Mouse (Mus musculus) forebrain, embryonic 11.5 days (tissue): ENCODE results near the gene Maco1. TPM values are rescaled to one million over a fixed set of nuclear protein-coding genes. Genes with fewer than 3 reads are reported as not detected.

Experiments
- ATAC-seq: fragments of 200-750 bp; cut with Nextera tagmentation; replicated peaks from 2 replicates; pipeline ENCODE4 v1.8.0; 2017; ENCODE audit warnings: moderate TSS enrichment; ENCODE audit not compliant: low FRiP score
- DNase-seq: peaks from one replicate; pipeline ENCODE4 v3.0.0-alpha.2; 2017; ENCODE audit warnings: low spot score
- H3K27ac ChIP-seq: fragments of 300-500 bp; sonication (generic); 2 replicates; pipeline ENCODE4 v1.5.1; 2014; ENCODE audit warnings: low read depth, low read length
- H3K27me3 ChIP-seq: fragments of 300-500 bp; sonication (generic); 2 replicates; pipeline ENCODE4 v1.6.1; 2014; ENCODE audit warnings: mild to moderate bottlenecking, low read length, mixed read lengths; ENCODE audit not compliant: control insufficient read depth, insufficient read depth
- H3K36me3 ChIP-seq: fragments of 300-500 bp; sonication (generic); 2 replicates; pipeline ENCODE4 v1.6.1; 2014; ENCODE audit warnings: mild to moderate bottlenecking, low read length, moderate library complexity, mixed read lengths; ENCODE audit not compliant: control insufficient read depth, insufficient read depth
- H3K4me1 ChIP-seq: fragments of 300-500 bp; sonication (generic); replicated peaks from 2 replicates; pipeline ENCODE4 v1.6.1; 2014; ENCODE audit warnings: low read length, mixed read lengths; ENCODE audit not compliant: control insufficient read depth, insufficient read depth
- H3K4me2 ChIP-seq: fragments of 300-500 bp; sonication (generic); 2 replicates; pipeline ENCODE4 v1.6.1; 2014; ENCODE audit warnings: low read depth, mild to moderate bottlenecking, low read length, moderate library complexity, mixed read lengths; ENCODE audit not compliant: severe bottlenecking
- H3K4me3 ChIP-seq: fragments of 300-500 bp; sonication (generic); 2 replicates; pipeline ENCODE4 v1.5.1; 2014; ENCODE audit warnings: low read depth, low read length
- H3K9ac ChIP-seq: fragments of 300-500 bp; sonication (generic); 2 replicates; pipeline ENCODE4 v1.6.1; 2014; ENCODE audit warnings: low read length
- H3K9me3 ChIP-seq: fragments of 300-500 bp; sonication (generic); 2 replicates; pipeline ENCODE4 v1.6.1; 2016; ENCODE audit warnings: low read length, mixed read lengths; ENCODE audit not compliant: control insufficient read depth
- WGBS: fragments of 180-500 bp; shearing (Covaris S2); extraction: QIAGEN DNeasy Blood & Tissue Kit; methylation state at CpG from one replicate; pipeline ENCODE4 v1.1.7; 2014; 5-methylcytosine and 5-hydroxymethylcytosine counted together
- polyA plus RNA-seq: library from polyadenylated mRNA; unstranded; fragments of >200 nt; fragmentation: Nextera tagmentation; extraction: Ambion mirVana; gene quantifications from 2 replicates; pipeline ENCODE4 v1.2.1, GENCODE M21; 2014

Gene Maco1
- polyA plus RNA-seq, 1 experiment from 2014 or later = 47.5 TPM

DNA sequence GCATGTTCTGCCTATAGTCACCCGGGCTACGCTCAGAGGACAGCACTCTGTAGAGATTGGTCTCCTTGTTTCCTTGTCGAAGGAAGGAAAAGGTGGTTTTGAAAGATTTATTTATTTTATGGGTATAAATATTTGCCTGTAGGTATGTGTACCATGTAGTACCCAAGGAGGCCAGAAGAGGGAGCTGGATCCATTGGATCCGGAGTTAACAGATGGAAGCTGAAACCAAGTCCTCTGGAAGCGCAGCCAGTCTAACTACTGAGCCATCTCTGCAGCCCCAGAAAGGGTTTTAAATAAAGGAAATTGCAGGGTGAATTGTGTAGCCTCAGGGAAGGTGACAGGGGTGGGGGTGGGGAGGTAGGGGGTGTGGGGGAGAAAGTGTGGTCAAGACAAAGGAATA, 68.4 kb downstream of the Maco1 start:
- no peak overlapping the region for H3K27ac ChIP-seq
- H3K27me3 ChIP-seq = no peaks in the 10 kb centered on the region
- DNase-seq = peak; percentile 72
- no peak overlapping the region for H3K4me3 ChIP-seq
- no peak for ATAC-seq
- WGBS = 56% methylated on average over 5 of the region's 5 CpGs
- no peak overlapping the region for H3K9ac ChIP-seq
- H3K36me3 ChIP-seq = no peaks in the 10 kb centered on the region
- no peaks in the 10 kb centered on the region for H3K9me3 ChIP-seq
- no peak overlapping the region for H3K4me2 ChIP-seq
- no peaks in the 10 kb centered on the region for H3K4me1 ChIP-seq

DNA sequence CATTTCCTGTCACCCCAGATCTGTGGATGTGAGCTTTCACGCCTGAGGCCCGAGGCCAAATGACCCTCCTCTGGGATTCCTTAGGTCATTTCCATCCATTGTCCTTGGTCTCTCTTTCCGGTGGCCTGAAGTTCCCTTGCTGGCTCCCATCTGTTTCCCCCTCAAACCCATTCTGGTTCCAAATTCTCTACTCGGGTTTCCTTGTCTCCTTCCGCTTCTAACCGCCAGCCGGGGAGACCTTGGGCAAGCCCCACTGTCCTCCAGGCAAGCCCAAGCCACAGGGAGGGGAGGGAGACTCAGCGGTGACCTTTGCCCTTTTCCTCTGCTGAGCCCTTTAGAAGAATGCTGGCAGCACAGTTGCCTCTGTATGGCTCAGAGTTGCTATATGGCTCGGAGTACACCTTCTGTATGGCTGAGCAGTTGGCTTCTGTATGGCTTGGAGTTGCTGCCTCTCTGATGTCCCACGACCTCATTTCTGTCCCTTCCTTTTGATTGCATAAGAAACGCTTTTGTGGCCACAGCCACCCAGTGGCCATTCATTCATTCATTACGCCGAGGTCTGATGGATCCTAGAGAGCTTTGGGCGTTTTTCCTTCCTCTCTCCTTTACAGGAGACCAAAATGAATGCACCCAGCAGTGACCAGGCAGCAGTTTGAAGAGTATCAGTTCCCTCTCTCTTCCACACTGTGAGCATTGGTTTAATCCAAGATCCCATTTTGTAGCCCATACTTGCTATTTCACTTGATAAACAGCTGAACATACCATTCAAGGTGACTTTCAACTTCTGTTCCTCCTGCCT, 73.8 kb downstream of the Maco1 start:
- no peak for DNase-seq
- no peak overlapping the region for H3K4me3 ChIP-seq

DNA sequence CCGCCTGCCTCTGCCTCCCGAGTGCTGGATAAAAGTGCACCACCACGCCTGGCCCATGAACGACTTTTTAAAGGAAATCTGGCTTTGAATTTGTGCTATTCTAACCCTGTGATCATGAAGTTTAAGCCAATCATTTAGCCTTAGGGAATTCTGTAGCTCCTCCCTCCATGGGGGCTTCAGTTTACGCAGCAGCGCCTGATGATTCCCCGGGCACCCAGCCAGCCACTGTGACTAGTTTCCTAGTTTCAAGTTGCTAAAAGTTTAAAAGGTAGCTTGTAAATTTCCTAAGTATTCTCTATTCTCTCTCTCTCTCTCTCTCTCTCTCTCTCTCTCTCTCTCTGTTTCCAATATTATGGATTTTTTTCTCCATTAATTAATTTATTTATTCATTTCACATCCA, 76.9 kb downstream of the Maco1 start:
- no peaks in the 10 kb centered on the region for H3K27me3 ChIP-seq
- no peak overlapping the region for H3K4me2 ChIP-seq
- 75% methylated on average over 7 of the region's 7 CpGs for WGBS
- no peak overlapping the region for H3K9ac ChIP-seq
- H3K27ac ChIP-seq = no peak overlapping the region
- no peaks in the 10 kb centered on the region for H3K4me1 ChIP-seq
- H3K4me3 ChIP-seq = no peak overlapping the region
- H3K36me3 ChIP-seq = no peaks in the 10 kb centered on the region
- ATAC-seq = no peak
- no peaks in the 10 kb centered on the region for H3K9me3 ChIP-seq
- DNase-seq = no peak

More for the DNA sequence above, 73.8 kb downstream of the Maco1 start:
- Histone ChIP-seq H3K27me3 (no peaks in the 10 kb centered on the region), H3K27ac (no peak overlapping the region), H3K9ac (no peak overlapping the region), H3K4me1 (no peaks in the 10 kb centered on the region), H3K9me3 (no peaks in the 10 kb centered on the region), H3K36me3 (no peaks in the 10 kb centered on the region), H3K4me2 (no peak overlapping the region)
- no peak for ATAC-seq
- WGBS = 39% methylated on average over 14 of the region's 14 CpGs

DNA sequence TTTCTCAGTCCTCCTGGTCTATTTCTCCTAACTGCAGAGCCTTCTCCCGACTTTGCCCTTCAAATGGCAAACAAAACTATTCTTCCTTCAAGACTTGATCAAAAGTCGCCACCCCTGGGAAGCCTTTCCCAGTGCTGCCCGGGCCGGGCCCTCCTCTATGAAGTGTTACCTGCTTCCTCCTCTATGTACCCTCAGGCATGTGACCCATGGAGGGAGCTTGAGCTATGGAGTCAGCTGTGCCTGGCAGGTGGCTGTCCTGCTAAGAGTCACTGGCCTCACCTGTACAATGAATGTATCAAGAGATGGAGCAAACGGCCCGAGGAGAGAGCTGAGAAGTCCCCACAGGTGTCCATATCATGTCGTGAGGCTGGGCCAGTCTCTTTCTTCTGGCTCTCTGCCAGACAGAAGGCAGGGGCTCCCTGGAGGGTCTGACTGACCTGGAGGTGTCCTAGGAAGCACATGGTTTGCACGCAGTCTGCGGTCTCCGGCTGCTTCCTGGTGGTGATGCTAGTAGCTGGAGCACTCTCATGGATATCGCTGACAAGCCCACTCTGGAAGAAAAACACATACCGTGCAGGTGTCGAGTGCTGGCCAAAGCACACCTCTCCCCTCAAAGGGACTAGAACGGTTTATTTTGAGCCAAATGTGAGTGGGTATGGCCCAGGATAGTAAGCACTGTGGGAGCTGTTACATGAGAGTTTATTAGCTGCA, 77.8 kb downstream of the Maco1 start:
- Histone ChIP-seq H3K4me2 (no peak overlapping the region), H3K27me3 (no peaks in the 10 kb centered on the region), H3K4me3 (no peak overlapping the region), H3K36me3 (no peaks in the 10 kb centered on the region), H3K4me1 (no peaks in the 10 kb centered on the region), H3K9ac (no peak overlapping the region), H3K27ac (no peak overlapping the region), H3K9me3 (no peaks in the 10 kb centered on the region)
- no peak for DNase-seq
- ATAC-seq = no peak
- 71% methylated on average over 14 of the region's 14 CpGs for WGBS

DNA sequence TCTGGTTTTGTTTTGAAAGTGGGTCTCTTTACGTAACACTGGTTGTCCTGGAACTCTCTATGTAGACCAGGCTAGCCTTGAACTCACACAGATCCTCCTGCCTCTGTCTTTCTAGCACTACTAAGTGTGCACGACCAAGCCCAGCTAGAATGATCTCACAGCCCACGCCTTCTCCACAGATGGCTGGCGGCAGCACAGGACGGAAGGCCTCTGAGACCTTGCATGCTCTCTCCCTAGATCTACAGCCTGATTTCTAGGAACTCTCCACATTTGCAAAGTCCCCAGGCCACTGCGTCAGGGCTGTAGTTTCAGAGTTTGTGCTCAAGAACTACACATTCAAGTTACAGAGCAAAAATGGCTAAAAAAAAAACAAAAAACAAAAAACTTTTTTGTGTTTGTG, 79.0 kb downstream of the Maco1 start:
- DNase-seq = no peak
- H3K27ac ChIP-seq = no peak overlapping the region
- H3K9me3 ChIP-seq = no peaks in the 10 kb centered on the region
- ATAC-seq = no peak
- no peak overlapping the region for H3K4me3 ChIP-seq
- no peaks in the 10 kb centered on the region for H3K27me3 ChIP-seq
- no peak overlapping the region for H3K9ac ChIP-seq
- H3K36me3 ChIP-seq = no peaks in the 10 kb centered on the region
- WGBS = 85% methylated on average over 6 of the region's 6 CpGs
- no peaks in the 10 kb centered on the region for H3K4me1 ChIP-seq
- H3K4me2 ChIP-seq = no peak overlapping the region

DNA sequence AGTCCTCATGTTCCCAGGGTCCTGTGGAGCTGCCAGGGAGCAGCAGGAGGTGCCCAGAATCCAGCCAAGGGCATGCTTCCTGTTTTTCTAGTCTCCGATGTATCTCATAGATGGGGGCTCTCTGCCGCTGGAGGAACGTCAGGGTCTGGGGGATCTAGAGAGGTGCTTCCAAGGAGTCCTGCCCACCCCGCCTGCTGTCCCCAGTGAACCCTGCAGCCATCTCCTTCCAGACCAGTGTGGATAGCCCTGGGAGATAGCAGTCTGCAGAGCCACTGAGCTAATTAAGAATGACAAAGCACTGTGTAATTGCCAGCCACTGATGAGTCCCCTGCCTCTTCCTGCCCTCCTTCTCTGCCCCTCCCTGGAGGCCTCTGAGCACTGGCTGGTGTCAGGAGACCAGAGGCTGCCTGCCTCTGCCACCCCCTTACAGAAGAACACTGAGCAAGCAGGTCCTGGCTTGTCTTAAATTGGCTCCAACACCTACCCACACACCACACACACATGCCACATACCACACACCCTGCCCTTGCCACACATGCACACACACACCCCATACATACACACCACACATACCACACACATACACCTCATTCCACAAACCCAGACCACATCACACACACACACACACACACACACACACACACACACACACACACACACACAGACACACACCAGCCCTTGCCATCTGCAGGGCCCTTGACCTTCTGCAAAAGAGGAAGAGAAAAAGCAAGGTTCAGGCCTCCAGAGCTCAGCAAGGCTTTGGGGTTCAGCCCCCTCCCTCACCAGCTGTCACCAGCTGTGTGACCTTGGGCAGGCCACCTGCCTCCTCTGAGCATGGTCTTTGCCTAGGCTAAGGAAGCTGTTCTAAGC, 80.1 kb downstream of the Maco1 start:
- DNase-seq = no peak
- ATAC-seq = no peak
- H3K36me3 ChIP-seq = no peaks in the 10 kb centered on the region
- H3K4me2 ChIP-seq = no peak overlapping the region
- no peaks in the 10 kb centered on the region; the same call in 1 of the 2 replicates for H3K27me3 ChIP-seq
- H3K9me3 ChIP-seq = no peaks in the 10 kb centered on the region
- 55% methylated on average over 4 of the region's 4 CpGs for WGBS
- no peak overlapping the region for H3K4me3 ChIP-seq
- H3K4me1 ChIP-seq = 0 out of 2 replicates have a peak, but pooled peaks cover 3% of the 10 kb centered on the region
- no peak overlapping the region for H3K9ac ChIP-seq
- H3K27ac ChIP-seq = no peak overlapping the region

DNA sequence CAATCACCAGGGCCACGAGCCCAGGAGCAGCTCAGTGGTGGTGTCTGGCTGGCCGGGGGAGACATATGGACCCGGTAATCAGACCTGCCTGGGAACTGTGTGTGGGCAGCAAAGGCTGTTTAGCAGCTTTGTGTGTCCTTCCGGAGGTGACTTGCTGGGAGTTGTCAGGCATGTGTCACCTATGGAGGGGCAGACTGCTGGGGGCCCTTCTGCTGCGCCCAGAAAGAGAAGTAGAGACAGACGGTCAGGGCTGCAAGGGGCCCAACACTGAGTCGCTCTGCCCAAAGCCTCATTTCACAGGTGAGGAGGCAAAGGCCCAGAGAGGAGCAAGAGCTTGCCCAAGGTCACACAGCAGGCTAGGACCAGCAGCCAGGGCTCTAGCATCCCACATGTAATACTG, 83.3 kb downstream of the Maco1 start:
- H3K27ac ChIP-seq = no peak overlapping the region
- H3K9me3 ChIP-seq = no peaks in the 10 kb centered on the region
- 76% methylated on average over 7 of the region's 7 CpGs for WGBS
- no peak overlapping the region for H3K4me2 ChIP-seq
- no peak overlapping the region for H3K9ac ChIP-seq
- H3K27me3 ChIP-seq = peaks cover 9% of the 10 kb centered on the region
- no peak overlapping the region for H3K4me3 ChIP-seq
- no peaks in the 10 kb centered on the region for H3K36me3 ChIP-seq
- H3K4me1 ChIP-seq = peaks cover 13% of the 10 kb centered on the region
- ATAC-seq = no peak
- no peak for DNase-seq

DNA sequence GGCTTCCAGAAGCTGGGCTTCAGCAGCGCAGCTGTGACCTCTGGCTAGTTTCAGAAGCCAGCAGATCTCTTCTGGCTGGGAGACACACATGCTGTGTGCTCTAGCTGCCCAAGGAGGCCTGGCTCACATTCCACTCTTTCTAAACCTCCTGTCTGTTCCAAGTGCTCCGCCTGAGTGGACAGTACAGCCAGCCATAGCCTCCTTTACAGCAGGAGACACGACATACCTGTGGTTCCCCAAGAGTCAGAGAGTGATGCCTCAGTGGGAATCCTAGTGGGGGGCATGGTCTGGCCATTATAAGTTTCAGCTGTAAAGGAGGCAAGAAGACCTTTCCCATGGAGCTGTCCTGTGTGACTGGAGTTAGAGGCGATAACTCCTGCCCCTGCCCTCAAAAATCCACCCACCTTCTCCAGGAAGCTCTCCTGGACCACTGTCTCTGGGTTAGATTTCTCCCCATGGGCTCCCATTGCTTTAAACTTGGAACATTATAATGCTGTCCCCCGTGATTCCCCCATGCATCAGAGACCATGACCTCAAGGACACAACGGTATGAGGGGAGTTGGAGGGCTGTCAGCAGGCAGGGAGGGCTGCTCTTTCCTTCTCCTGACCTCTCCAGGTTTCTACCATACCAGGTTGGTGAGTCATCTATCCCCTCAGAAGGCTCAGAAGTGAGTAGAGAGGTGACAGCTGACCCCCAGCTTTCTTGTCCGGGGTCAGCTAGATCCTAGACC, 83.9 kb downstream of the Maco1 start:
- H3K4me2 ChIP-seq = no peak overlapping the region
- peaks cover 9% of the 10 kb centered on the region for H3K27me3 ChIP-seq
- H3K9me3 ChIP-seq = no peaks in the 10 kb centered on the region
- no peak overlapping the region for H3K4me3 ChIP-seq
- H3K27ac ChIP-seq = no peak overlapping the region
- no peak overlapping the region for H3K9ac ChIP-seq
- no peak for DNase-seq
- peaks cover 13% of the 10 kb centered on the region for H3K4me1 ChIP-seq
- 68% methylated on average over 7 of the region's 7 CpGs for WGBS
- no peaks in the 10 kb centered on the region for H3K36me3 ChIP-seq
- no peak for ATAC-seq
